Mouse (Mus musculus): ENCODE measurements around the gene Prm1. TPM values are rescaled to one million over a fixed set of nuclear protein-coding genes. Genes with fewer than 3 reads are reported as not detected.

Gene Prm1
- total RNA-seq (2023) = not detected

DNA sequence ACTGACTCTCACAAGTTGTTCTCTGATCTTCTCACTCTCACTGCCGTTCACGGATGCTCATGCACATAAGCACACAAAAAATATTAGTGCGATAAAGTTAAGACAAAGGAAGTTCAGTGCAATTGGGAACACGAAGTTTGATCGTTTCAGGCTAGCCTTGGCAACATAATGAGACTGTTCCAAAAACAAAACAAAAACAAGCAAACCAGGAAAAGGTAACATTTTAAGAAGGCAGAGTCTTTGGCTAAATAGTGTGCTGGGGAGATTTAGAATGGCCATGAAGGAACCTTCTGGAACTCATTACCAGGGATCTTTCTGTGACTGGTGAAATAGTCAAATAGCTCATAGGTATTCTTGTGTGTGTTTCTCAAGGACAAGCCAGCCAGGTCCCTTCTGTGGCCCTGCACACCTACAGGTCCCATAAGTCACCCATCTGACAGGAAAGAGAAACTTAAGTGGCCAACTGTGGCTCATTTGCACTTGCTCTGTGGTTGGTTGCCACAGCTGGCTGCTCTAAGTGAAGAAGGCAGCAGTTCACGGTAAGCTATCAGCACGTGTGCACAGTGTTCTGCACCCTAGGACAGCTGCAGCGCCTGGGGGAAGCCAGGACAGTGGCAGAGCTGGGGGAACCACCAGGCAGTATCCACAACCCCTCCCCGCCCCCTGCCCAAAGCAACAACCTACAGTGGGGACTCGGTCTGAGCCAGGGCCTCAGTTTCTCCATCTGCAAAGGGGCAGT, at the start of gene Prm1:
Gene Prm1 (minus strand): TSS at position 51 of the 739 bp plus-strand sequence.

DNA sequence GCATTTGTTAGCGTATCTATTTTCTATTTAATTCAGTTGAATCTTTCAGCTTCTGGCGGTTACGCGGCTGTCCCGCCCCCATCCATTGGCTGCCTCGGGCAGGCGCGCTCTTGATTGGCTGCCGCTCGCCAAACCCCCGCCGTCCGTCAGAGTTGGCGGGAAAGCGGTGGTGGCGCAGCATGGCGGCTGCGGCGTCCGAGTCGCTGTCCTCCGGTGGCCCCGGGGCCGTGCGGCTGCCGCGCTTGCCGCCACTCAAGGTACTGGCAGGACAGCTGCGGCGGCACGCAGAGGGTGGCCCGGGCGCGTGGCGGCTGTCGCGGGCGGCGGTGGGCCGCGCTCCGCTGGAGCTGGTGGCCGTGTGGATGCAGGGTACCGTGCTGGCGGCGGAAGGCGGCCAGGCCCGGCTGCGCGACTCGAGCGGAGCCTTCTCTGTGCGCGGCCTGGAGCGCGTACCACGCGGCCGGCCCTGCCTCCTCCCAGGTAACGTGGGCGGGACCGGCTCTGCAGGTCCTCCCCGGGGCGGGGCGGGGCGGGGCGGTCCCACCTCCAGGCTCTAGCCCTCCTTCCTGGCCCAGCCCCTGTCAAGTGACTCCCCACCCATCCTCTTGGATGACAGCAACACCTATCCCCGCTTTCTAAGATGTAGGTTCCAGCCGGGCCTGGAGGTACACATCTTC, 29.4 kb upstream of the Prm1 start, which contains the start of gene Rmi2:
Gene Rmi2 (plus strand): TSS at position 149 of the 677 bp plus-strand sequence.

DNA sequence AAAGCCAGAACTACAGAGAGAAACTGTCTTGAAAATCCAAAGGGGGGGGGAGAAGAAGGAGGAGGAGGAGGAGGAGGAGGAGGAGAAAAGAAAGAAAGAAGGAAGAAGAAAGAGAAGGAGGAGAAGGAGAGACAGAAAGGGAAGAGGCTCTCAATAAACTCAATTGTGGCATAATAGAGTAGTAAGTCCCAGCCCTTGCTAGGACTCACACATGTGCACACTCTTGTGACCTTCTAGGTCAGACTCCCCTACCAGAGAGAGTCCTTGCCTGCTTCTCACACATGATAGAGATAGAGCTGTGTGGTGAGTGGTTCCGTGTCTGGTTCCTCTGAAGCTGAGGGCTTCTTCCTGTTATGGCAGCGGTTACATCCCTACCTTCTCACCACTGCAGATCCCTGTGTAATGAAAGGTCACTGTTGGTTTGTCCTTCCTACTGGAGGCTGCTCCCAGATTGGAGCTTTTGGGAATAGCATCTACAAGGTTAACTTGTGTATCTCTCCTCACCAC, 7.3 kb upstream of the Prm1 start, which contains the start of gene Gm11172:
Gene Gm11172 (plus strand): TSS at position 51 of the 507 bp plus-strand sequence.

DNA sequence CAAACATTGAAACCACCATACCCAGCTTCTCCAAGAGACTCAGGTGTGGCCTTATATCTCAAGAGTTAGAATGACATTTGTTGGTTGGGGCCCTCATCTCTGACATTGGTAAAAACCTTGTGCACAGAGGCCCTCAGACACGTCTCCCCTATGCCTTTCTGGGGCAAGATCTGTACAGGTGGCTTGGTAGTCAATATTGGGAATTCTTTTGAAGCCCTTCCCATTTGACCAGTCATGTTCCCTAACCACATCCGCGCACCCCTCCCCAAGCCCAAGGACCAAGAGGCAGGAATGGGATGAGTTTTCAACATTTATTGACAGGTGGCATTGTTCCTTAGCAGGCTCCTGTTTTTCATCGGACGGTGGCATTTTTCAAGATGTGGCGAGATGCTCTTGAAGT, 9.6 kb downstream of the Prm1 start, which contains the start of gene Prm2:
Gene Prm2 (minus strand): TSS at position 101 of the 400 bp plus-strand sequence.

DNA sequence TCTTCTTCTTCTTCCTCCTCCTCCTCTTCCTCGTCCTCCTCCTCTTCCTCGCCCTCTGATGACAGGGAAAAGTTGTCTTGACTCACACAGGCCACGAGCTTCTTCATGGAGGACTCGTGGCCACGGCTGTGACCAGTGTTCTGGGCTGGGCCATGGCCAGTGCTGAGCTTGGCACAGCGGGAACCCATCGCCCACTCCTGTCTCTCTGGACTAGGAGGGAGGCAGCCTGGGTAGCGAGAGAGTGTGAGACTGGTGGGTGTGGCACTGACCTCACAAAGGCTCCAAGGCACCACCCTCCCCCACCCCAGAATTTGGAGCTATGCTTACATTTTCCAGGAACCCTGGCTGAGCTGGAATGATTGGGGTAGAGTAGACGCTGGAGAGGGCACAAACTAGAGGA, 14.9 kb downstream of the Prm1 start, which contains the start of gene Prm3:
Gene Prm3 (minus strand): TSS at position 213 of the 400 bp plus-strand sequence.

DNA sequence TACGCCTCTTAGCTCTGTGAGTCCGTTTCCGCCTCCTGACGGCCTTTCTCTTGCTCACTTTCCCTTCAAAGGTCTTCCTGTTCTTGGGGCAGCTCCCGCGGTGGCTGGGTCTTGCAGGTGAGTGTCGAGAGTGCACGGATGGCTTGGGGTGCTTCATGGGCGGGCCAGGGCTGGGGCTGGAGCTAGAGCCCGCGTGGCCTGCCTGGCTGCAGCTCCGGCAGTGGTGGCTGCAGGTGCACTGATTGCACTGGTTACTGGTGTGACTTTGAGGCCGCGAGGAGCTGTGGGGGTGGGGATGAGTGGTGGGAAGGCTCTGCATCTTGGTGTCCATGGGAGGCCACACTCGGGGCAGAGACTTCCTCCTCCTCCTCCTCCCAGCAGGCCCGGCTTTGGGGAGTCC, 17.4 kb downstream of the Prm1 start, which contains the start of gene Tnp2:
Gene Tnp2 (minus strand): TSS at position 390 of the 400 bp plus-strand sequence.

DNA sequence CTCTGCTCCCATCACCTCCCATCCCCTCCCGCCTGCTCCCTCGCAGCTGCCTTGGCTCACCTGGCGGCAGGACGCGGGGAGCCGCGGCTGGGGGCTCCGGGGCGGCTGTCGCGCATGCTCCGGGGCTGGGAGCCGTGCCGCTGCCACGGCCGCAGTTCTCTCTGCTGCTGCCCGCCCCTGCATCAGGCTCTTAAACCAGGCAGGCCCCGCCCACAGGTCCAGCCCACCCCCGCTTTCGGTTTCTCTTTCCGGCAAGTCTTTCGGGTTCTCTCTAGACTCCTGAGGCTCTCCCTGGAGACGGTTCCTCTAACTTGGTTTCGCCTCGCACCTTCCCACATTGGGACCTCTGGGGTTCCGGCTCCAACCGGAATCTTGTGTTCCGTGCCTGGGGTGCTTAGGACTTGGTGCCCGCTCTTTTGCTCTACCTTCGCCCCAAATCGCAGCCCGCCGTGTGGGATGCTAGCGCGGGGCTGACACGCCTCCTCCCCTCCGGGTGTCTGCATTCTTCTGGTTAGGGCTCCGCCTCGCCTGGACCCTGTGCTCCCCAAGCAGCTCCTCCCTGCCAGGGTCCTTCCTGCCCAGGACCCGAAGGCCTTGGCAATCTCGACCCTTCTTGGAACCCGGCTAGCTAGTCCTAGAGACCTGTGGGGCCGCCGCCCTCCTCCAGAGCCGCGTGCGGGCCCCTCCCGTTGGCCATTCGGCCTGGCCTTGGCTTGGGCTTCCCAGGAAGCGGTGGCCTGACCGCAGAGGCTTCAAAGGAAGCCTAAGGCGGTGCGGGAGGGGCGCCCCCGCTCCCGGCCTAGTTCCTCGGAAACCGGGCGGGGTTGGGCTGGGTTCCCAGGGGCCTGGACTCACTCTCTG, 20.0 kb downstream of the Prm1 start, which contains the start of gene Socs1:
Gene Socs1 (minus strand): TSS at position 166 of the 861 bp plus-strand sequence.

Other genes starting within 250 kb of the Prm1 start
- gene Socs1, start 20.3 kb downstream of the Prm1 start, total RNA-seq (2023) = 1 to 10 TPM; 2.5 to 2.7 TPM
- not detected for gene Tnp2, start 17.2 kb downstream of the Prm1 start, total RNA-seq (2023)
- not detected for gene Prm3, start 14.9 kb downstream of the Prm1 start, total RNA-seq (2023)
- not detected for gene Prm2, start 9.7 kb downstream of the Prm1 start, total RNA-seq (2023)
- gene Gm11172, start 7.1 kb upstream of the Prm1 start, total RNA-seq (2023) = not detected
- 1 to 10 TPM; 4.6 to 4.9 TPM for gene Rmi2, start 29.2 kb upstream of the Prm1 start, total RNA-seq (2023)